In the genomic region with DNA sequence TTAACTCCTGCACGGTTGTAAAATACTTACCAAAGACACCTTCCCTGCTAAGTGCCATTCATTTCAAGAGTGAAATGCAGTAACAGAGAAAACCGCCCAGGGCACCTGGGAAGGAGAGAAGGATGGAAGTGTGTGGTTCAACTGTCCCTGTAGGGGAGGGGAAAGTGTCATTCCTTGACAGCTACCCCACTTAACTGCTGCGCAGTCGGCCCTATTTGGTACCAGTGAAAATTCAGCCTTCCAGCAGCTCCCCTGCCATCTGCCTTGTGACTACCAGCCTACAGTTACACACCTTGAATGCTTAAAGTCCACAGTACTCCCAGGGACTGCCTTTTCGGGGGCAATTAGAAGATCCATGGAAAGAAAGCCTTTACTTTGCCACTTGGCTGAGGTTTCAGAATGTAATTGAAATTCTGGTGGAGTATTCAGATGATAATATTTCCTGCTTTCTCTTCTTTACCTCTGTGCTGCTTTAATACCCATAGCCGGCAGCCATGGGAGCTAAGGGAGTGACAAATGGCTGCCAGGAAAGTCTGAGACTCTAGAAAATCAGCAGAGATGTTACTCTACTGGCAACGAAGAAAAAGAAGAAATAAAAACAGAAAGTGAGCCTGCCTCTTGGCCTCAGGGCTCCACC, we compare ENCODE assay signal across 24 mouse cellular contexts.
A peak's percentile ranks its signal among the peaks of the same experiment; 100 is the strongest.
DNase-seq lines count a peak whose midpoint lies in the region; ATAC-seq lines count a peak whose summit lies in the region.
"Had no signal": no experiment of that assay in that cellular context is flagged by ENCODE, and none has a peak within 500 bp of the region (broad histone marks: within the 10 kb centered on the region; RNA-seq: fewer than 3 reads in every experiment).

No protein-coding gene starts in this region.

- H3K4me2 ChIP-seq in hindbrain, embryonic 13.5 days = 0 out of 2 replicates have a peak overlapping the region, but pooled peaks have one; percentile 13
- H3K4me2 ChIP-seq in hindbrain, embryonic 12.5 days (replicated peaks) = no peak overlapping the region
- no peak overlapping the region for H3K4me2 ChIP-seq in midbrain, embryonic 15.5 days
- H3K4me2 ChIP-seq: limb, embryonic 15.5 days; lung, embryonic 14.5 days had no signal

- ATAC-seq in hindbrain, embryonic 13.5 days (ENCODE audit: low FRiP score) = peak; percentile 21; the same call in 1 of the 2 replicates
- no peak for ATAC-seq in hindbrain, embryonic 12.5 days (ENCODE audit: low FRiP score)
- ATAC-seq in midbrain, embryonic 15.5 days (replicated peaks) = peak; percentile 87
- ATAC-seq: CD4-positive, CD25-positive, alpha-beta regulatory T cell, adult 4 months had no signal

- no peak overlapping the region for H3K9ac ChIP-seq in hindbrain, embryonic 13.5 days
- H3K9ac ChIP-seq in hindbrain, embryonic 12.5 days = no peak overlapping the region
- no peak overlapping the region for H3K9ac ChIP-seq in midbrain, embryonic 15.5 days
- H3K9ac ChIP-seq: limb, embryonic 15.5 days; liver, embryonic 14.5 days; lung, embryonic 14.5 days had no signal

- 23% methylated on average over 7 of the region's 7 CpGs for WGBS in hindbrain, embryonic 13.5 days
- WGBS in hindbrain, embryonic 12.5 days = 25% methylated on average over 7 of the region's 7 CpGs
- WGBS in midbrain, embryonic 15.5 days = 27% methylated on average over 7 of the region's 7 CpGs

- H3K4me3 ChIP-seq in hindbrain, embryonic 13.5 days = no peak overlapping the region
- no peak overlapping the region for H3K4me3 ChIP-seq in hindbrain, embryonic 12.5 days
- no peak overlapping the region for H3K4me3 ChIP-seq in midbrain, embryonic 15.5 days
- H3K4me3 ChIP-seq: heart, embryonic 10.5 days; limb, embryonic 15.5 days; megakaryocyte, embryonic 14.5 days had no signal

- H3K27me3 ChIP-seq in hindbrain, embryonic 13.5 days = no peaks in the 10 kb centered on the region
- H3K27me3 ChIP-seq in hindbrain, embryonic 12.5 days = no peaks in the 10 kb centered on the region
- no peaks in the 10 kb centered on the region for H3K27me3 ChIP-seq in midbrain, embryonic 15.5 days (replicated peaks)
- H3K27me3 ChIP-seq: limb, embryonic 15.5 days; megakaryocyte, embryonic 14.5 days had no signal

- no peak overlapping the region for H3K27ac ChIP-seq in hindbrain, embryonic 13.5 days
- no peak overlapping the region for H3K27ac ChIP-seq in hindbrain, embryonic 12.5 days
- peak overlapping the region; percentile 69 for H3K27ac ChIP-seq in midbrain, embryonic 15.5 days
- H3K27ac ChIP-seq: heart, embryonic 10.5 days; limb, embryonic 15.5 days; liver, embryonic 14.5 days had no signal

- H3K36me3 ChIP-seq in hindbrain, embryonic 13.5 days = no peaks in the 10 kb centered on the region
- no peaks in the 10 kb centered on the region for H3K36me3 ChIP-seq in hindbrain, embryonic 12.5 days
- no peaks in the 10 kb centered on the region for H3K36me3 ChIP-seq in midbrain, embryonic 15.5 days (replicated peaks)
- H3K36me3 ChIP-seq: heart, embryonic 10.5 days; limb, embryonic 15.5 days had no signal

- no peaks in the 10 kb centered on the region for H3K9me3 ChIP-seq in hindbrain, embryonic 13.5 days
- no peaks in the 10 kb centered on the region for H3K9me3 ChIP-seq in hindbrain, embryonic 12.5 days (replicated peaks)
- no peaks in the 10 kb centered on the region for H3K9me3 ChIP-seq in midbrain, embryonic 15.5 days
- H3K9me3 ChIP-seq: heart, embryonic 10.5 days; limb, embryonic 15.5 days; megakaryocyte, embryonic 14.5 days had no signal

- DNase-seq in embryo, embryonic 10.5 days (ENCODE audit: low spot score) = peak; percentile 10
- DNase-seq in embryo, embryonic 9.5 days (ENCODE audit: extremely low spot score) = no peak
- peak; percentile 36 for DNase-seq in ZHBTc4 (ENCODE audit: low read depth, low spot score)
- DNase-seq in right cerebral cortex, postnatal 10 days (ENCODE audit: low spot score in 2 of 2) = no peak
- no peak for DNase-seq in frontal cortex, adult 2 months (ENCODE audit: extremely low spot score in 1 of 2, low spot score in 1 of 2)
- DNase-seq: adrenal gland, postnatal 36 days; cerebellum, adult 18-20 months; gastrocnemius, postnatal 10 days; heart, postnatal 4 days; kidney, adult 8-10 months; kidney, postnatal 10 days; left cerebral cortex, postnatal 4 days; lung, embryonic 14.5 days; lung, postnatal 36 days; thymus, adult 18-20 months; thymus, postnatal 36 days had no signal

- peaks cover 11% of the 10 kb centered on the region for H3K4me1 ChIP-seq in hindbrain, embryonic 13.5 days (replicated peaks)
- peaks cover 9% of the 10 kb centered on the region for H3K4me1 ChIP-seq in hindbrain, embryonic 12.5 days
- peaks cover 8% of the 10 kb centered on the region for H3K4me1 ChIP-seq in midbrain, embryonic 15.5 days
- H3K4me1 ChIP-seq: limb, embryonic 15.5 days had no signal

Comparison
In these comparisons a context has a peak if more than half of its experiments do, and no peak if none do; other contexts are left out.
1. DNase-seq: peak in embryo, embryonic 10.5 days (single experiment) and ZHBTc4 (single experiment); none in embryo, embryonic 9.5 days (single experiment), right cerebral cortex, postnatal 10 days (0 of 2) and frontal cortex, adult 2 months (0 of 2).